Mouse (Mus musculus): ENCODE results near the gene Vsig4. TPM values are rescaled to one million over a fixed set of nuclear protein-coding genes. Genes with fewer than 3 reads are reported as not detected.

Gene Vsig4
- polyA plus RNA-seq (2012; rRNA removed) = 0.42 TPM in 1 of 2 replicates, not detected in the other

GRCm38 (mm10) chrX:96293338-96293737 lies at the start of gene Vsig4:
Vsig4 (minus strand) TSS chrX:96293438.
- H3K4me1 ChIP-seq (ENCODE audit: control insufficient read depth, insufficient read depth, low read length) = no peaks in the 10 kb centered on the region
- 81% methylated on average over 3 of the region's 3 CpGs for WGBS
- H3K4me3 ChIP-seq (replicated peaks; ENCODE audit: extremely low read depth, low read depth, low read length) = no peak within 1 kb of the TSS
- TF ChIP-seq CTCF (IDR thresholded peaks at IDR 0.05; ENCODE audit: insufficient read depth, low read length) = no peak
- TF ChIP-seq POLR2A (IDR thresholded peaks at IDR 0.05; ENCODE audit: borderline replicate concordance, extremely low read depth, low read depth, low read length) = no peak
- DNase-seq = no peak

DNA sequence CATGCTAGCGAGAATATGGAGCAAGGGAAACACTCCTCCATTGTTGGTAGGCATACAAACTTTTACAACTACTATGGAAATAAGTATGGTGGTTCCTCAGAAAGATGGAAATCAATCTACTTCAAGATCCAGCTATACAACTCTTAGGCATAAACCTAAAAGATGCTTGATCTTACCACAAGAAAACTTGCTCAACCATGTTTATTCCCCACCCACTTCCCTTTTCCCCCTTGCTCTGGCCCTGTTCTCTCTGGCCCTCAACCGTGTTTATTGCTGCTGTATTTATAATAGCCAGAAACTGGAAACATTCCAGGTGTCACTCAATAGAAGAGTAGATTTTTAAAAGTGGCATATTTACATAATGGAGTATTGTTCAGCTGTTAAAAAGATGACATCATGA lies 45.9 kb upstream of the Vsig4 start:
- Histone ChIP-seq H3K4me1 (ENCODE audit: control insufficient read depth, insufficient read depth, low read length) (no peaks in the 10 kb centered on the region), H3K4me3 (replicated peaks; ENCODE audit: extremely low read depth, low read depth, low read length) (no peak overlapping the region)
- no peak for DNase-seq
- WGBS = 54% methylated on average over 2 of the region's 2 CpGs
- TF ChIP-seq POLR2A (IDR thresholded peaks at IDR 0.05; ENCODE audit: borderline replicate concordance, extremely low read depth, low read depth, low read length) (no peak), CTCF (IDR thresholded peaks at IDR 0.05; ENCODE audit: insufficient read depth, low read length) (no peak)

GRCm38 (mm10) chrX:96329764-96330163 lies 36.5 kb upstream of the Vsig4 start:
- Histone ChIP-seq H3K4me1 (ENCODE audit: control insufficient read depth, insufficient read depth, low read length) (no peaks in the 10 kb centered on the region), H3K4me3 (replicated peaks; ENCODE audit: extremely low read depth, low read depth, low read length) (no peak overlapping the region)
- TF ChIP-seq CTCF (IDR thresholded peaks at IDR 0.05; ENCODE audit: insufficient read depth, low read length) (no peak), POLR2A (IDR thresholded peaks at IDR 0.05; ENCODE audit: borderline replicate concordance, extremely low read depth, low read depth, low read length) (no peak)
- WGBS = 50% methylated on average over 4 of the region's 4 CpGs
- DNase-seq = no peak

- TF ChIP-seq CTCF (IDR thresholded peaks at IDR 0.05; ENCODE audit: insufficient read depth, low read length) (no peak), POLR2A (IDR thresholded peaks at IDR 0.05; ENCODE audit: borderline replicate concordance, extremely low read depth, low read depth, low read length) (no peak)
- no peak overlapping the region for H3K4me3 ChIP-seq (replicated peaks; ENCODE audit: extremely low read depth, low read depth, low read length)
- no peaks in the 10 kb centered on the region for H3K4me1 ChIP-seq (ENCODE audit: control insufficient read depth, insufficient read depth, low read length)
- DNase-seq = no peak
Observed at GRCm38 (mm10) chrX:96256509-96256908, 36.7 kb downstream of the Vsig4 start.

DNA sequence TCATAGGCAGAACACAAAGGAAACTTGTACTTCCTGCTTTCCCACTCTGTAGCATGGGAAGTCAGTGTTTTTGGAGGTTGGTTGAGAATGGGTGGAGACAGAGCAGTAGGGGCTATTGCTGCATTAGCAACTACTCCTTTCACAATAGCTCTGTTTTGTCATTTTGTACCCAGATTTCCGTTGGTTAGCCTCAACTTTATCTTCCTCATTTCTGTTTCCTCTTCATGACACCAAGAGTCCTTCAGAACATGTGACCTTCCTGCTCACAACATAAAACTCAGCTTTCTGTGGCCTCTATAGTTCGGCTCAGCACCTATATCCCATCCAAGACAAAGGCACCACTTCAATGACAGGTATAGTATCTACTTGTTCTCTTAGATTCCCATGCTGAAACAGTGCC lies 53.6 kb downstream of the Vsig4 start:
- no peaks in the 10 kb centered on the region for H3K4me1 ChIP-seq (ENCODE audit: control insufficient read depth, insufficient read depth, low read length)
- no peak for DNase-seq
- 42% methylated on average over 2 of the region's 2 CpGs for WGBS
- H3K4me3 ChIP-seq (replicated peaks; ENCODE audit: extremely low read depth, low read depth, low read length) = no peak overlapping the region
- TF ChIP-seq CTCF (IDR thresholded peaks at IDR 0.05; ENCODE audit: insufficient read depth, low read length) (no peak), POLR2A (IDR thresholded peaks at IDR 0.05; ENCODE audit: borderline replicate concordance, extremely low read depth, low read depth, low read length) (no peak)

DNA sequence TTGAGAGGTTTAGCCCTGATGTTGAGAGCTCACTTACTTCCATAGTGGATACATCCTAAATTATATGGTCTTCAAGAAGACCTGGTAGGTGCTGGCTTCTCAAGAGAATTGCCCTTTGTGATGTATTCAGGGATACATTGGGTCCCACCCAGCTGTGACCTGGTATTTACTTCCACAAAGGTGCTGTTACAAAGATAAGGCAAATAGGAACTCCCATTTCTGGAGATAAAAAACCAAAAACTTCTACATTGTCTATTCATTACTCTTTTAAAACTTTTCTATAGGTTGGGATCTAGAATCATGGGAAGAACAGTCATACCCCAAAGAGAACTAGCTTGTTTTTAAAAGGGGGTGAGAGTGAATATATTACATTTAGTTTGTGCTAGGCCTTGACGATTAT lies 54.2 kb downstream of the Vsig4 start:
- DNase-seq = no peak
- H3K4me1 ChIP-seq (ENCODE audit: control insufficient read depth, insufficient read depth, low read length) = no peaks in the 10 kb centered on the region
- TF ChIP-seq POLR2A (IDR thresholded peaks at IDR 0.05; ENCODE audit: borderline replicate concordance, extremely low read depth, low read depth, low read length) = no peak
- 68% methylated on average over 1 of the region's 1 CpGs for WGBS
- H3K4me3 ChIP-seq (replicated peaks; ENCODE audit: extremely low read depth, low read depth, low read length) = no peak overlapping the region

- TF ChIP-seq CTCF (IDR thresholded peaks at IDR 0.05; ENCODE audit: insufficient read depth, low read length) = no peak
- TF ChIP-seq POLR2A (IDR thresholded peaks at IDR 0.05; ENCODE audit: borderline replicate concordance, extremely low read depth, low read depth, low read length) = no peak
- DNase-seq = no peak
- Histone ChIP-seq H3K4me3 (replicated peaks; ENCODE audit: extremely low read depth, low read depth, low read length) (no peak overlapping the region), H3K4me1 (ENCODE audit: control insufficient read depth, insufficient read depth, low read length) (no peaks in the 10 kb centered on the region)
- WGBS = 40% methylated on average over 1 of the region's 1 CpGs
Observed at GRCm38 (mm10) chrX:96235775-96236174, 57.5 kb downstream of the Vsig4 start.

GRCm38 (mm10) chrX:96227030-96227429 lies 66.2 kb downstream of the Vsig4 start:
- Histone ChIP-seq H3K4me3 (replicated peaks; ENCODE audit: extremely low read depth, low read depth, low read length) (no peak overlapping the region), H3K4me1 (ENCODE audit: control insufficient read depth, insufficient read depth, low read length) (no peaks in the 10 kb centered on the region)
- TF ChIP-seq POLR2A (IDR thresholded peaks at IDR 0.05; ENCODE audit: borderline replicate concordance, extremely low read depth, low read depth, low read length) = no peak
- no peak for TF ChIP-seq CTCF (IDR thresholded peaks at IDR 0.05; ENCODE audit: insufficient read depth, low read length)
- no peak for DNase-seq

DNA sequence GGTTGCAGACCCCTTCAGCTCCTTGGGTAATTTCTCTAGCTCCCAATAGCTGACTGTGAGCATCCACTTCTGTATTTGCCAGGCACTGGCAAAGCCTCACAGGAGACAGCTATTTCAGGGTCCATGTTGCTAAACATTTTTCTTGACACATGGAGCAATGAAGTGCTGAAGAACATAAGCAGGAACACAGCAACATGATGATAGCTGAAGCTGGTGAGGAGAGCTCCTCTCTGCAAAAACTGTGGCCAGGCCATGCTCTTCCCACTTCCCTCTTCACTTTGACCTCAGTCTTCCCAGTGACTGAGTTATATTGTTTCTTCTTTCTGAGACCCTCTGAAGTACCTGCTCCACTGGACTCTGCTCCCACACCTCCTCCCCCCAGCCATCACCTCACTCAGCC lies 67.8 kb downstream of the Vsig4 start:
- no peak for DNase-seq
- Histone ChIP-seq H3K4me1 (ENCODE audit: control insufficient read depth, insufficient read depth, low read length) (no peaks in the 10 kb centered on the region), H3K4me3 (replicated peaks; ENCODE audit: extremely low read depth, low read depth, low read length) (no peak overlapping the region)
- no peak for TF ChIP-seq POLR2A (IDR thresholded peaks at IDR 0.05; ENCODE audit: borderline replicate concordance, extremely low read depth, low read depth, low read length)
- TF ChIP-seq CTCF (IDR thresholded peaks at IDR 0.05; ENCODE audit: insufficient read depth, low read length) = no peak

GRCm38 (mm10) chrX:96224210-96224609 lies 69.0 kb downstream of the Vsig4 start:
- TF ChIP-seq CTCF (IDR thresholded peaks at IDR 0.05; ENCODE audit: insufficient read depth, low read length) (no peak), POLR2A (IDR thresholded peaks at IDR 0.05; ENCODE audit: borderline replicate concordance, extremely low read depth, low read depth, low read length) (no peak)
- Histone ChIP-seq H3K4me3 (replicated peaks; ENCODE audit: extremely low read depth, low read depth, low read length) (no peak overlapping the region), H3K4me1 (ENCODE audit: control insufficient read depth, insufficient read depth, low read length) (no peaks in the 10 kb centered on the region)
- WGBS = 70% methylated on average over 6 of the region's 6 CpGs
- DNase-seq = no peak

- TF ChIP-seq CTCF (IDR thresholded peaks at IDR 0.05; ENCODE audit: insufficient read depth, low read length) (no peak), POLR2A (IDR thresholded peaks at IDR 0.05; ENCODE audit: borderline replicate concordance, extremely low read depth, low read depth, low read length) (no peak)
- H3K4me3 ChIP-seq (replicated peaks; ENCODE audit: extremely low read depth, low read depth, low read length) = no peak overlapping the region
- no peak for DNase-seq
- H3K4me1 ChIP-seq (ENCODE audit: control insufficient read depth, insufficient read depth, low read length) = no peaks in the 10 kb centered on the region
- 31% methylated on average over 1 of the region's 1 CpGs for WGBS
Observed at GRCm38 (mm10) chrX:96218088-96218487, 75.2 kb downstream of the Vsig4 start.
